Mouse (Mus musculus) ES-E14 (cell line): ENCODE results near the gene Sdk2. TPM values are rescaled to one million over a fixed set of nuclear protein-coding genes. Genes with fewer than 3 reads are reported as not detected.

Experiments used
- DNase-seq: peaks from one replicate; pipeline ENCODE4 v3.0.0-alpha.2; 2013; ENCODE audit warnings: low read depth, low spot score
- H3K27ac ChIP-seq: 2 replicates; pipeline ENCODE4 v1.5.1; 2012; ENCODE audit warnings: low read depth, mild to moderate bottlenecking, low read length, moderate library complexity, mixed read lengths; ENCODE audit not compliant: poor library complexity, insufficient read depth, severe bottlenecking
- H3K36me3 ChIP-seq: 2 replicates; pipeline ENCODE4 v1.6.1; 2012; ENCODE audit warnings: mild to moderate bottlenecking, low read length, moderate library complexity, mixed read lengths; ENCODE audit not compliant: control insufficient read depth, poor library complexity, insufficient read depth, severe bottlenecking
- H3K4me1 ChIP-seq, 2 experiments: fragments of 150-350 bp in 1 of 2; sonication (generic) in 1 of 2; 2 replicates each; pipeline ENCODE4 v1.6.1; 2012; ENCODE audit warnings: low read length in 2 of 2, mild to moderate bottlenecking in 1 of 2, mixed read lengths in 1 of 2; ENCODE audit not compliant: control insufficient read depth in 2 of 2, insufficient read depth in 2 of 2, poor library complexity in 1 of 2
- H3K4me3 ChIP-seq, 2 experiments: fragments of 150-350 bp in 1 of 2; sonication (generic) in 1 of 2; 2 replicates each; pipeline ENCODE4 v1.5.1; 2012; ENCODE audit warnings: low read length in 2 of 2, low read depth in 1 of 2, mild to moderate bottlenecking in 1 of 2, mixed read lengths in 1 of 2; ENCODE audit not compliant: insufficient read depth in 1 of 2, poor library complexity in 1 of 2, severe bottlenecking in 1 of 2
- H3K9ac ChIP-seq: 2 replicates; pipeline ENCODE4 v1.6.1; 2012; ENCODE audit warnings: low read depth, mild to moderate bottlenecking, low read length, mixed read lengths; ENCODE audit not compliant: poor library complexity, insufficient read depth, severe bottlenecking
- H3K9me3 ChIP-seq: fragments of 150-350 bp; sonication (generic); 2 replicates; pipeline ENCODE4 v1.6.1; 2012; ENCODE audit warnings: low read depth, mild to moderate bottlenecking, low read length; ENCODE audit not compliant: control insufficient read depth, insufficient read depth
- CHD2 ChIP-seq: IDR thresholded peaks from 2 replicates; pipeline ENCODE4 v1.6.1; 2014; ENCODE audit warnings: mild to moderate bottlenecking, low read depth, low read length, inconsistent platforms
- HCFC1 ChIP-seq: IDR thresholded peaks from 2 replicates; pipeline ENCODE4 v1.6.1; 2012; ENCODE audit warnings: low read length, inconsistent platforms, borderline replicate concordance; ENCODE audit not compliant: insufficient read depth
- MAFK ChIP-seq: IDR thresholded peaks from 2 replicates; pipeline ENCODE4 v1.6.1; 2014; ENCODE audit warnings: mild to moderate bottlenecking, low read depth, low read length, inconsistent platforms; ENCODE audit not compliant: insufficient read depth
- ZC3H11A ChIP-seq: IDR thresholded peaks from 2 replicates; pipeline ENCODE4 v1.6.1; 2012; ENCODE audit warnings: low read depth, mild to moderate bottlenecking, inconsistent platforms, low read length, borderline replicate concordance
- ZNF384 ChIP-seq: IDR thresholded peaks from 2 replicates; pipeline ENCODE4 v1.6.1; 2012; ENCODE audit warnings: low read depth, low read length, inconsistent platforms
- in situ Hi-C, 2 experiments: fragments of 600-800 bp; cut with MboI; formaldehyde crosslinking; loops; one replicate each; pipeline ENCODE4 v1.15.1; 2025; ENCODE audit warnings: low sequenced_read_pairs in 2 of 2, inconsistent platforms in 1 of 2; ENCODE audit not compliant: unreplicated experiment in 2 of 2
- total RNA-seq: library from RNA; depleted of rRNA; stranded (reverse); fragments of 300-350 nt; gene quantifications from 2 replicates; pipeline ENCODE4 v1.2.3, GENCODE M21; 2012

Gene Sdk2
- total RNA-seq, 1 experiment: 2.0 TPM

DNA sequence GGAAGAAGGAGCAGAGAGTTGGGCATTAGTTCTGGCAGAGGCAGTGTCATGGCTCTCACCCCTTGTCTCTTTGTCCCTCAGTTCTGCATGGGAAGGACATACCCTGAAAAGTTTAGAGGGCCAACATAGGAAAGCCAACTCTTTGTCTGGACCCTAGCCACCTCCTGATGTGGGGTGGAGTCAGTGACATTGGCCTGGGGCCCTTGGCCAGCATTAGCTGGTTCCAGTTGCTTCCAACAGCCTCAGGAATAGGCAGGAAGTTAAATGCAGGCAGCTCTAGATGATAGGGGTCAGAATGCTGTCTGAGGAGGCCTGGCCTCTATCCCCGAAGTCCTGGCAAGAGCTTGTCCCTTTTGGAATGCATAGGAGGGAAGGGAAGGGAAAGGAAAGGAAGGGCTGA, 42.9 kb downstream of the Sdk2 start:
- Histone ChIP-seq H3K9ac (no peak overlapping the region), H3K4me1 (no peaks in the 10 kb centered on the region), H3K27ac (no peak overlapping the region), H3K9me3 (no peaks in the 10 kb centered on the region), H3K4me3 (no peak overlapping the region), H3K36me3 (no peaks in the 10 kb centered on the region)
- no peak for DNase-seq
- in situ Hi-C loops: no loop called here
- no peak for TF ChIP-seq ZNF384
- TF ChIP-seq ZC3H11A: no peak
- TF ChIP-seq CHD2: no peak
- TF ChIP-seq MAFK: no peak
- no peak for TF ChIP-seq HCFC1

DNA sequence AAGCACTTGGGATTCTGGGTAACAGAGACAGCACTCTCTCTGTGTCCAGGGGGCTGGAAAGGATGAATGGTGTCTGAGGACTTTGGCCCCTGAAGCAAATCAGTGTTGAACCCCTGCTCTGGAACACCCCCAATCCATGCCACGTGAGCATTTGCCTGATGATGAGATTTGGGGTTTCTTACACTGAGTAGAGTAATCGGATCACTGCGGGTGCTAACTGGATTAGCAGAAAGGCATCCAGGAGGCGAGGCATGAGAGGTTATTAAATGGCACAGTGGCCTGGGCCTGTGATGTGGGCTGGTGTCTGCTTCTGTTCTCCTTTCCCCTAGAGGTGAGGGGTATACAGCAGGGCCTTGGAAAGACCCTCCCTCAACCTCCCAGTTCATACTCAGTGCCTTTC, 44.7 kb downstream of the Sdk2 start:
- Histone ChIP-seq H3K36me3 (no peaks in the 10 kb centered on the region), H3K9ac (no peak overlapping the region), H3K9me3 (no peaks in the 10 kb centered on the region), H3K4me3 (no peak overlapping the region), H3K27ac (no peak overlapping the region), H3K4me1 (no peaks in the 10 kb centered on the region)
- DNase-seq: no peak
- TF ChIP-seq ZNF384: no peak
- no peak for TF ChIP-seq ZC3H11A
- no peak for TF ChIP-seq CHD2
- TF ChIP-seq MAFK: no peak
- TF ChIP-seq HCFC1: no peak
- in situ Hi-C loops: no loop called here

- no peak for DNase-seq
- in situ Hi-C loops: no loop called here
- Histone ChIP-seq H3K9ac (no peak overlapping the region), H3K4me3 (no peak overlapping the region), H3K4me1 (no peaks in the 10 kb centered on the region), H3K27ac (no peak overlapping the region), H3K36me3 (no peaks in the 10 kb centered on the region), H3K9me3 (no peaks in the 10 kb centered on the region)
- no peak for TF ChIP-seq CHD2
- no peak for TF ChIP-seq ZNF384
- TF ChIP-seq MAFK: no peak
- no peak for TF ChIP-seq HCFC1
- no peak for TF ChIP-seq ZC3H11A
Observed at GRCm38 (mm10) chr11:114019087-114019486, 47.8 kb downstream of the Sdk2 start.

DNA sequence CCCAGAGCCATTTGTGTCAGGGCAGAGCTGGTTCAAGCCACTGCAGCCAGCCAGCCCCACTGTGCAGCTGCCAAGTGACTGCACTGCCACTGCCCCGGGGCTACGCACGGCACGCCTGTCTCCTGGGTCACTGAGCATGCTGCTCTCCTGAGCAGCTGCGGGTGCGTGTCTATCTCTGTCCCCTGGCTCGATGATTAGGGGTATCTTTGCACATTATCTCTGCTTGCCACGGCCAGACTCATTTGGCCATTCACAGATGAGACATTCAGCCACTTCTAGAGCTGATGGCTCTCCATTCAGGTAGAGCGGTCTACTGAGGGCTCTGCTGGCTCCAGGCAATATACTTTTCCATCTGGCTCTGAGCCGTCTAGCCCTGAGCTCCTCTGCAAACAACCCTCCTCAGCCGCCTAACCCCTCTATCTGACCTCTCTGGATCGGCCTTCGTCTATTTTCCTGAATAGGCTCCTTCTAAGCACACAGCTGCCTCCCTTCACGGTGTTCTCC, 49.9 kb downstream of the Sdk2 start:
- peak; percentile 6 for DNase-seq
- no peak overlapping the region for H3K27ac ChIP-seq
- no peaks in the 10 kb centered on the region for H3K36me3 ChIP-seq
- no peak overlapping the region for H3K4me3 ChIP-seq
- no peaks in the 10 kb centered on the region for H3K9me3 ChIP-seq
- H3K9ac ChIP-seq: no peak overlapping the region
- in situ Hi-C loops: no loop called here
- H3K4me1 ChIP-seq: no peaks in the 10 kb centered on the region
- TF ChIP-seq MAFK: no peak
- no peak for TF ChIP-seq CHD2
- TF ChIP-seq HCFC1: no peak
- TF ChIP-seq ZC3H11A: no peak
- TF ChIP-seq ZNF384: no peak
